Mouse (Mus musculus) brain, embryonic 14.5 days (tissue): ENCODE measurements around the gene Fcho1.
"Not testable (repeated sequence)": the region's sequence is repeated elsewhere in the genome, so short reads cannot be mapped to it uniquely, and the experiment has no call there.

Experiments
- CTCF ChIP-seq: fragments of 200-500 bp; IDR thresholded peaks from 2 replicates; pipeline ENCODE4 v1.5.1; 2012; ENCODE audit warnings: inconsistent platforms, mild to moderate bottlenecking, moderate library complexity, borderline replicate concordance; ENCODE audit not compliant: insufficient read depth, insufficient read length; ENCODE audit errors: extremely low read depth
- POLR2A ChIP-seq: fragments of 200-500 bp; IDR thresholded peaks from 2 replicates; pipeline ENCODE4 v1.6.1; 2012; ENCODE audit warnings: mild to moderate bottlenecking, inconsistent platforms, borderline replicate concordance; ENCODE audit not compliant: poor library complexity, insufficient read depth, insufficient read length, severe bottlenecking; ENCODE audit errors: extremely low read depth

GRCm38 (mm10) chr8:71703400-71703799, 22.1 kb downstream of the Fcho1 start:
- not testable (repeated sequence) for TF ChIP-seq CTCF, POLR2A
